Mouse (Mus musculus) thymus, postnatal 36 days (tissue): Measurements from ENCODE around the gene Zfp553.
"Not testable (repeated sequence)": the region's sequence is repeated elsewhere in the genome, so short reads cannot be mapped to it uniquely, and the experiment has no call there.

ENCODE experiments used
- DNase-seq, 2 experiments: peaks; one replicate each; pipeline ENCODE4 v3.0.0; 2022; ENCODE audit warnings: mixed read lengths in 2 of 2

Zfp553 gene

GRCm38 (mm10) chr7:127233765-127234164, 904 bp downstream of the Zfp553 start:
- DNase-seq, result no peak

- no peak for DNase-seq
These were observed 1.9 kb downstream of the Zfp553 start for GRCm38 (mm10) chr7:127234777-127235176.

GRCm38 (mm10) chr7:127243361-127243867, 10.6 kb downstream of the Zfp553 start:
- DNase-seq, result no peak

- peak; percentile 94 to 95 for DNase-seq
These were observed 11.2 kb downstream of the Zfp553 start, which contains the start of gene Zfp771 for GRCm38 (mm10) chr7:127243870-127244657. TSS of gene Zfp771 (plus strand) at chr7:127244274.

- DNase-seq, result no peak
These were observed 12.0 kb downstream of the Zfp553 start for GRCm38 (mm10) chr7:127244658-127245510.

GRCm38 (mm10) chr7:127250511-127250910, 17.6 kb downstream of the Zfp553 start:
- DNase-seq, result not testable (repeated sequence)

- peak; percentile 37 to 38 for DNase-seq
These were observed 19.6 kb downstream of the Zfp553 start for GRCm38 (mm10) chr7:127252414-127252813.

- DNase-seq, result peak in 1 of 2 experiments; percentile 30
These were observed 20.5 kb downstream of the Zfp553 start for GRCm38 (mm10) chr7:127253341-127253740.

- DNase-seq, result peak; percentile 93 to 96
These were observed 21.2 kb downstream of the Zfp553 start for GRCm38 (mm10) chr7:127253821-127254769.

GRCm38 (mm10) chr7:127255008-127255407, 22.1 kb downstream of the Zfp553 start:
- no peak for DNase-seq

GRCm38 (mm10) chr7:127255965-127256364, 23.1 kb downstream of the Zfp553 start:
- DNase-seq, result no peak

- DNase-seq, result no peak
These were observed 23.7 kb downstream of the Zfp553 start for GRCm38 (mm10) chr7:127256518-127256917.

- no peak for DNase-seq
These were observed 26.5 kb downstream of the Zfp553 start for GRCm38 (mm10) chr7:127259186-127259905.

GRCm38 (mm10) chr7:127260309-127261111, 27.6 kb downstream of the Zfp553 start, which contains the start of gene Dctpp1:
TSS of gene Dctpp1 (minus strand) at chr7:127260709.
- peak; percentile 96 to 98 for DNase-seq

GRCm38 (mm10) chr7:127262218-127262961, 29.5 kb downstream of the Zfp553 start:
- no peak for DNase-seq

- DNase-seq, result no peak
These were observed 30.7 kb downstream of the Zfp553 start for GRCm38 (mm10) chr7:127263526-127263925.

- no peak for DNase-seq
These were observed 37.4 kb downstream of the Zfp553 start for GRCm38 (mm10) chr7:127270256-127270655.

- DNase-seq, result no peak
These were observed 37.8 kb downstream of the Zfp553 start for GRCm38 (mm10) chr7:127270666-127271065.

- no peak for DNase-seq
These were observed 38.2 kb downstream of the Zfp553 start for GRCm38 (mm10) chr7:127271093-127271492.

- DNase-seq, result no peak
These were observed 39.7 kb downstream of the Zfp553 start for GRCm38 (mm10) chr7:127272566-127272965.
